Mouse (Mus musculus): ENCODE measurements at regions not wholly inside any gene's neighbourhood (a gene's known extent, or its start where the extent isn't known, plus 50 kb on each side); places are given as distances from the start of the nearest gene placed in this dataset.

DNA sequence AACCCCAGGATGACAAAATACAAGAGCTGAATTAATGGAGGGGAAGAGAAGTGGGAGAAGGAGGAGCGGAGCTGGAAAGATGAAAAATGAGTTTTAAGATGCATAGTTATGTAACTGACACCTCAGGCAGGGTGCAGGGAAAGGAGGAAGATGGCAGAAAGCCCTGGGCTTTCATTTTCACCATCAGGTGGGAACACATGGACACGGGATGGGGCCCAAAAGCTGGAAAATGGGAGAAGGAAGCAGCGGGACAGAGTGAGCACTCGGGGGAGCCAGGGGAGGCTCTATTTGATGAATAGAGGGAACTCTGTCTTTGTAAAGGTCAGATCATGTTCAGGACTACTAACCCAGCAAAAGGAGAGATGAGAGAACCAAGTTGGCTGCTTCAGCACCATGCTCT lies 516.6 kb upstream of the Tnp1 start:
- WGBS = 94% methylated on average over 4 of the region's 4 CpGs
- ATAC-seq = no peak

DNA sequence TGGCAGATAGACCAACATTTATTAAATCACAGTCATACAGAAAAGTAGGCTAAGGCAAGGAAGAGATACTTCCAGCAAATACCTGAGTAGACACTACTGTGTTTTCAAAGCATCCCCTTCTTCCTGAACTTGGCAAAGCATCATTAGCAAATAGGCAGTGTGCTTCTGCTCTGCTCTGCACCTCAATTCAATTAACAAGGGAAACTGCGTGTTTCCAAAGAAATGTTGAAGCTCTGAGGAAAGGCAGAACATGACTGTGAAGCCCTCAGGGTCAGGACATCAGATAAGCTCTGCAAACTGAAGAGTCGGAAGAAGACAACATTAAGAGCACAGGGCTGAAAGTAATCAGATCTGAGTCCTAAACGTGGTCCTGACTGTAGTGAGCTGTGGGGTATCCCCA lies 516.1 kb upstream of the Tnp1 start:
- Histone ChIP-seq H3K4me3 (ENCODE audit: low read length) (no peak overlapping the region), H3K4me1 (ENCODE audit: control insufficient read depth, insufficient read depth, low read length) (no peaks in the 10 kb centered on the region), H3K27ac (ENCODE audit: low read length) (no peak overlapping the region), H3K9ac (ENCODE audit: low read depth, low read length) (no peak overlapping the region), H3K36me3 (ENCODE audit: control insufficient read depth, insufficient read depth, low read length) (no peaks in the 10 kb centered on the region), H3K27me3 (replicated peaks; ENCODE audit: control insufficient read depth, insufficient read depth, low read length) (no peaks in the 10 kb centered on the region), H3K4me2 (ENCODE audit: low read depth, low read length) (no peak overlapping the region), H3K9me3 (ENCODE audit: control insufficient read depth, low read length) (no peaks in the 10 kb centered on the region)
- ATAC-seq = no peak
- 44% methylated on average over 3 of the region's 3 CpGs for WGBS

More for the DNA sequence above, 516.6 kb upstream of the Tnp1 start:
- no peak overlapping the region for H3K4me3 ChIP-seq (ENCODE audit: low read length)
- no peak overlapping the region for H3K4me2 ChIP-seq (ENCODE audit: low read depth, low read length)
- H3K27me3 ChIP-seq (replicated peaks; ENCODE audit: control insufficient read depth, insufficient read depth, low read length) = no peaks in the 10 kb centered on the region
- H3K36me3 ChIP-seq (ENCODE audit: control insufficient read depth, insufficient read depth, low read length) = no peaks in the 10 kb centered on the region
- no peak overlapping the region for H3K9ac ChIP-seq (ENCODE audit: low read depth, low read length)
- H3K9me3 ChIP-seq (ENCODE audit: control insufficient read depth, low read length) = no peaks in the 10 kb centered on the region
- H3K27ac ChIP-seq (ENCODE audit: low read length) = no peak overlapping the region
- H3K4me1 ChIP-seq (ENCODE audit: control insufficient read depth, insufficient read depth, low read length) = no peaks in the 10 kb centered on the region

DNA sequence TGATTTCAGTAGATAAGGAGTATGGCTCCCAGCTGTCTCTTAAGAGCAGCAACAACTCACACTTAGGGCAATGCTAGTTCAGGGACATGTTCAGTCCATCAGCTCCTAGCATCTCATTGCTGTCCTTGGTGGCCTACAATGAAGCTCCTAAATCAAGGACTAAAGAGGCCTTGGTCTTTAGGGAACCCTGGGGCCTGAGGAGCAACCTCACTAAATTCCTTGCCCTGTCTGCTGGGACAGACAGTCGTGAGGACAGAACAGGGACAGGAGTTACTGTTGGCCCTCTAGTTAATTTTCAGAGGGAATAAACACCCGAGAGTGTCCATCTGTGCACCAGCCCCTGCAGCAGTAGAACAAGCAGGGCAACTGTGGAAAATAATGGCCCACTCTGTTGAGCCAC lies 514.6 kb upstream of the Tnp1 start:
- WGBS = 61% methylated on average over 2 of the region's 2 CpGs
- H3K9me3 ChIP-seq (ENCODE audit: control insufficient read depth, low read length) = no peaks in the 10 kb centered on the region
- ATAC-seq = no peak

GRCm38 (mm10) chr1:73528623-73529022 lies 512.9 kb upstream of the Tnp1 start:
- Histone ChIP-seq H3K36me3 (ENCODE audit: control insufficient read depth, insufficient read depth, low read length) (no peaks in the 10 kb centered on the region), H3K4me3 (ENCODE audit: low read length) (no peak overlapping the region), H3K4me1 (ENCODE audit: control insufficient read depth, insufficient read depth, low read length) (no peaks in the 10 kb centered on the region), H3K4me2 (ENCODE audit: low read depth, low read length) (no peak overlapping the region), H3K27me3 (replicated peaks; ENCODE audit: control insufficient read depth, insufficient read depth, low read length) (no peaks in the 10 kb centered on the region), H3K27ac (ENCODE audit: low read length) (no peak overlapping the region), H3K9ac (ENCODE audit: low read depth, low read length) (no peak overlapping the region), H3K9me3 (ENCODE audit: control insufficient read depth, low read length) (no peaks in the 10 kb centered on the region)
- ATAC-seq = no peak
- WGBS = 92% methylated on average over 1 of the region's 1 CpGs

More for the DNA sequence above, 514.6 kb upstream of the Tnp1 start:
- Histone ChIP-seq H3K27me3 (replicated peaks; ENCODE audit: control insufficient read depth, insufficient read depth, low read length) (no peaks in the 10 kb centered on the region), H3K27ac (ENCODE audit: low read length) (no peak overlapping the region), H3K4me3 (ENCODE audit: low read length) (no peak overlapping the region), H3K4me1 (ENCODE audit: control insufficient read depth, insufficient read depth, low read length) (no peaks in the 10 kb centered on the region), H3K36me3 (ENCODE audit: control insufficient read depth, insufficient read depth, low read length) (no peaks in the 10 kb centered on the region), H3K4me2 (ENCODE audit: low read depth, low read length) (no peak overlapping the region), H3K9ac (ENCODE audit: low read depth, low read length) (no peak overlapping the region)

DNA sequence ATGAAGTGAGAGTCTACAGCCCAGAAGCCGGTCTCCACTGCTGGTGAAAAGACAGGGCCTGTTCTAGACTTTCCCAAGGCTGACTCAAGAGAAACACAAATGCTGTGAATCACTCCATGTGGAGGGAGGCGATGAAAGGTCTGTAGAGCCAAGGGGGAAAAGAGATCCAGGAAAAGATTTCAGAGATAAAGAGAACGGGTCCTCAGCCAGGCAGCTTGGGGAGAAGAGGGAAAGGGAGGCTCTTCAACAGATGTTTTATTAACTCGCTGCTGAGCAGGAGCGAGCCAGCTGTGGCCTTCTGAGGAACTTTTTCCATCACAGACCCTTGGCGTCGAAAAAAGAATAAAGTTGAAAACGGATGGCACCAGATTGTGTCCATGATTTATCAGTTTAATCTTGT lies 500.7 kb upstream of the Tnp1 start:
- Histone ChIP-seq H3K36me3 (ENCODE audit: control insufficient read depth, insufficient read depth, low read length) (no peaks in the 10 kb centered on the region), H3K4me3 (ENCODE audit: low read length) (no peak overlapping the region), H3K27me3 (replicated peaks; ENCODE audit: control insufficient read depth, insufficient read depth, low read length) (no peaks in the 10 kb centered on the region), H3K9ac (ENCODE audit: low read depth, low read length) (no peak overlapping the region), H3K4me1 (ENCODE audit: control insufficient read depth, insufficient read depth, low read length) (no peaks in the 10 kb centered on the region), H3K9me3 (ENCODE audit: control insufficient read depth, low read length) (no peaks in the 10 kb centered on the region), H3K27ac (ENCODE audit: low read length) (no peak overlapping the region), H3K4me2 (ENCODE audit: low read depth, low read length) (no peak overlapping the region)
- WGBS = 59% methylated on average over 8 of the region's 8 CpGs
- ATAC-seq = no peak

- no peaks in the 10 kb centered on the region for H3K9me3 ChIP-seq (ENCODE audit: control insufficient read depth, low read length)
- no peak overlapping the region for H3K4me3 ChIP-seq (ENCODE audit: low read length)
- no peaks in the 10 kb centered on the region for H3K36me3 ChIP-seq (ENCODE audit: control insufficient read depth, insufficient read depth, low read length)
- H3K27ac ChIP-seq (ENCODE audit: low read length) = no peak overlapping the region
- no peaks in the 10 kb centered on the region for H3K27me3 ChIP-seq (replicated peaks; ENCODE audit: control insufficient read depth, insufficient read depth, low read length)
- no peaks in the 10 kb centered on the region for H3K4me1 ChIP-seq (ENCODE audit: control insufficient read depth, insufficient read depth, low read length)
- WGBS = 85% methylated on average over 5 of the region's 5 CpGs
- no peak for ATAC-seq
- H3K4me2 ChIP-seq (ENCODE audit: low read depth, low read length) = no peak overlapping the region
- H3K9ac ChIP-seq (ENCODE audit: low read depth, low read length) = no peak overlapping the region
Observed at GRCm38 (mm10) chr1:73515781-73516180, 500.1 kb upstream of the Tnp1 start.

GRCm38 (mm10) chr1:73513822-73514221 lies 498.1 kb upstream of the Tnp1 start:
- ATAC-seq = no peak
- H3K9ac ChIP-seq (ENCODE audit: low read depth, low read length) = no peak overlapping the region
- WGBS = 44% methylated on average over 5 of the region's 5 CpGs
- H3K9me3 ChIP-seq (ENCODE audit: control insufficient read depth, low read length) = no peaks in the 10 kb centered on the region
- no peak overlapping the region for H3K4me2 ChIP-seq (ENCODE audit: low read depth, low read length)
- no peak overlapping the region for H3K27ac ChIP-seq (ENCODE audit: low read length)
- H3K4me1 ChIP-seq (ENCODE audit: control insufficient read depth, insufficient read depth, low read length) = no peaks in the 10 kb centered on the region
- no peaks in the 10 kb centered on the region for H3K27me3 ChIP-seq (replicated peaks; ENCODE audit: control insufficient read depth, insufficient read depth, low read length)
- H3K4me3 ChIP-seq (ENCODE audit: low read length) = no peak overlapping the region
- H3K36me3 ChIP-seq (ENCODE audit: control insufficient read depth, insufficient read depth, low read length) = no peaks in the 10 kb centered on the region

DNA sequence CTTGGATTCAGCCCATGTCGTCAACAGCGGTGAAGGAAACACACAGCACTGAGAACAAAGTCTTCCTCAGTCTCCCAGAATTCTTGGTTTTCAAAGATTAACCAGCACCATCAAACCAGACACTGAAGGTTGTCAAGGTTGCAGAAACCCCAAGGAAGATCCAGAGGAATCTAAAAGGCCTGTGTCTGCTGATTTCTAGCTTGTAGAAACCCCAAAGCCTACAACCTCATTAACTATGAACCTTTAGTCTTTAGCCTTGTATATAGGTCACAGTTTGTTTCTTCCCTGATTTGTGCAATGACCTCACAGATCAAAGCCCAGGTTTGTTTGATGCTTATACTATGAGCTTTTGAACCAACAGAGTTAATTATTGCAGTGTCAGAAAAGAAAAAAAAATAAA lies 497.1 kb upstream of the Tnp1 start:
- WGBS = 95% methylated on average over 2 of the region's 2 CpGs
- H3K9me3 ChIP-seq (ENCODE audit: control insufficient read depth, low read length) = no peaks in the 10 kb centered on the region
- no peak overlapping the region for H3K9ac ChIP-seq (ENCODE audit: low read depth, low read length)
- H3K36me3 ChIP-seq (ENCODE audit: control insufficient read depth, insufficient read depth, low read length) = no peaks in the 10 kb centered on the region
- no peaks in the 10 kb centered on the region for H3K4me1 ChIP-seq (ENCODE audit: control insufficient read depth, insufficient read depth, low read length)
- ATAC-seq = no peak
- no peak overlapping the region for H3K4me3 ChIP-seq (ENCODE audit: low read length)
- no peak overlapping the region for H3K4me2 ChIP-seq (ENCODE audit: low read depth, low read length)
- H3K27ac ChIP-seq (ENCODE audit: low read length) = no peak overlapping the region
- H3K27me3 ChIP-seq (replicated peaks; ENCODE audit: control insufficient read depth, insufficient read depth, low read length) = no peaks in the 10 kb centered on the region

GRCm38 (mm10) chr1:73507071-73507754 lies 491.5 kb upstream of the Tnp1 start:
- H3K27me3 ChIP-seq (replicated peaks; ENCODE audit: control insufficient read depth, insufficient read depth, low read length) = no peaks in the 10 kb centered on the region
- H3K27ac ChIP-seq (ENCODE audit: low read length) = no peak overlapping the region
- H3K9ac ChIP-seq (ENCODE audit: low read depth, low read length) = no peak overlapping the region
- H3K4me1 ChIP-seq (ENCODE audit: control insufficient read depth, insufficient read depth, low read length) = no peaks in the 10 kb centered on the region
- no peaks in the 10 kb centered on the region for H3K36me3 ChIP-seq (ENCODE audit: control insufficient read depth, insufficient read depth, low read length)
- H3K9me3 ChIP-seq (ENCODE audit: control insufficient read depth, low read length) = no peaks in the 10 kb centered on the region
- 0 out of 2 replicates have a peak, but pooled peaks have one; percentile 38 for ATAC-seq
- H3K4me2 ChIP-seq (ENCODE audit: low read depth, low read length) = no peak overlapping the region
- 54% methylated on average over 10 of the region's 10 CpGs for WGBS
- no peak overlapping the region for H3K4me3 ChIP-seq (ENCODE audit: low read length)

GRCm38 (mm10) chr1:73503611-73504010 lies 487.9 kb upstream of the Tnp1 start:
- Histone ChIP-seq H3K27me3 (replicated peaks; ENCODE audit: control insufficient read depth, insufficient read depth, low read length) (no peaks in the 10 kb centered on the region), H3K9ac (ENCODE audit: low read depth, low read length) (no peak overlapping the region), H3K36me3 (ENCODE audit: control insufficient read depth, insufficient read depth, low read length) (no peaks in the 10 kb centered on the region), H3K9me3 (ENCODE audit: control insufficient read depth, low read length) (no peaks in the 10 kb centered on the region), H3K4me3 (ENCODE audit: low read length) (no peak overlapping the region), H3K4me2 (ENCODE audit: low read depth, low read length) (no peak overlapping the region), H3K27ac (ENCODE audit: low read length) (no peak overlapping the region), H3K4me1 (ENCODE audit: control insufficient read depth, insufficient read depth, low read length) (no peaks in the 10 kb centered on the region)
- no peak for ATAC-seq
- WGBS = 83% methylated on average over 4 of the region's 4 CpGs
